Mouse (Mus musculus) frontal cortex, postnatal 10 days (tissue): Measurements from ENCODE around the gene Akr1c13.

Experiments
- DNase-seq, 2 experiments: peaks; one replicate each; pipeline ENCODE4 v3.0.0; 2022; ENCODE audit warnings: low spot score in 2 of 2, mixed read lengths in 1 of 2

The Akr1c13 gene

GRCm38 (mm10) chr13:4244861-4245559 is 54.1 kb downstream of the Akr1c13 start:
- DNase-seq, result peak in 1 of 2 experiments; percentile 6

- no peak for DNase-seq
Measured at GRCm38 (mm10) chr13:4249347-4249746, 58.4 kb downstream of the Akr1c13 start.
